Mouse (Mus musculus): Measurements from ENCODE around the gene Rtl6.

GRCm38 (mm10) chr15:84598911-84599310, 41.3 kb upstream of the Rtl6 start:
- TF ChIP-seq CTCF (IDR thresholded peaks at IDR 0.05; ENCODE audit: borderline replicate concordance, insufficient read depth, low read depth, low read length), result no peak
- no peak for TF ChIP-seq POLR2A (IDR thresholded peaks at IDR 0.05; ENCODE audit: borderline replicate concordance, insufficient read depth, low read length)
